Mouse (Mus musculus) left cerebral cortex, postnatal 14 days (tissue): ENCODE measurements at regions not wholly inside any gene's neighbourhood (a gene's known extent, or its start where the extent isn't known, plus 50 kb on each side); places are given as distances from the start of the nearest gene placed in this dataset.

Source experiments
- DNase-seq, 2 experiments: peaks; one replicate each; pipeline ENCODE4 v3.0.0; 2021 to 2022; ENCODE audit warnings: low spot score in 2 of 2, mixed read lengths in 1 of 2
- intact Hi-C: fragments of 180-260 bp; cut with DNase I; formaldehyde crosslinking; loops from one replicate; pipeline ENCODE4 v1.15.1; 2025

DNA sequence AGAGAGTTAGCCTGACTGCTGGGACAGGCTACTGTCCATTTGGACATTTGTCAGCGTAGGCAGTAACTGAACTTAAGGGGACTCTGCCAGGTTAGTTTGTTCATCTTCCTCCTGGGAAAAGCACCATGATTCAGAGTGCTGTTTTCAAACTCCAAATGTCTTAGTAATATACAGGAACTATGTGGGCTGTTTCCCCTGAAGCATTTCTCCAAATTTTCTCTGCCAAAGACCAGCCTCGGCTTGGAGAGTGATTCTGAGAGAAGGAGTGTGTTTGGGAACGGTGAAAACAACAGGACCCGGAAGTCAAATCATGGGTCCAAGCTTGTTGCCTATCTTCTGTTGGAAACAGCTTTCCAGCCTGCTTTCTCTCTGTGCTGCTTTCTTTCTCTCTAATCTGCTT is 52.1 kb downstream of the Rprm start:
- DNase-seq: no peak
- intact Hi-C loops: no loop called here

DNA sequence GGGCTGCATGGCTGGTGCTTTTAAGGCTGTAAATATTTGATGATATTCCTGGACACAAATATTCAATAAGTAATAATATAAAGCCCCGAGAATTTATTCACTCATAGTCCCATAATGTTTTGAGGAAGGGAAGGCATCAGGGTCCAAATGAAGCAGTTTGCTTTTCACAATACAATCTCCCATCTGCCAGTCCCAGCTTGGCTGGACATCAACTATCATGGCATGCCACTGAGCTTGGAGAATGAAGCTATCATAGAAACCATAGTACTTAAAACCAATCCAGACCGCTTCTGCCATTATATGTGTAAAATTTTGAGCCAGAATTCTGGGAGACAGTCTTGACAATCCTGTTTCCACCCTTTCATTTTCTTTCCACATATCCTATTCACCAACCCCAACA is 56.5 kb downstream of the Rprm start:
- intact Hi-C loops: no loop called here
- no peak for DNase-seq

DNA sequence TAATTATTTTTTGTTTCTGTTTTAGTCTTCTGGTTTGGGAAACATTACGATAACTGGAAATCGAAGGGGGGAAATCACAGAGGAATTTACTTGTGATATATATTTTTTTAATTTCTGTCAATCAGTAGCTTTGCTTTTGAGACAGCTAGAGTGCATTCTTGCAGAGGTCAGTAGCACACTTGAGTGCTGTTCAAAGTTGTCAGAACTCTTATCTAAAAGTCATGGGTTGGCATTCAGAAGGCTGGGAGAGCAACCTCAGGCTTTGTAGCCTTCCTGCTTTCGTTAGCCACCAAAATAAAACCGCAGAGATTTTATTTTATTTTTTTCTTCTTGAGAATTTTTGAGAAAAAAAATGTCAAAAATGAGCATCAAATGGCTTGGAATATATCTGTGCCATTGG is 62.6 kb downstream of the Rprm start:
- intact Hi-C loops: no loop called here
- DNase-seq: no peak

DNA sequence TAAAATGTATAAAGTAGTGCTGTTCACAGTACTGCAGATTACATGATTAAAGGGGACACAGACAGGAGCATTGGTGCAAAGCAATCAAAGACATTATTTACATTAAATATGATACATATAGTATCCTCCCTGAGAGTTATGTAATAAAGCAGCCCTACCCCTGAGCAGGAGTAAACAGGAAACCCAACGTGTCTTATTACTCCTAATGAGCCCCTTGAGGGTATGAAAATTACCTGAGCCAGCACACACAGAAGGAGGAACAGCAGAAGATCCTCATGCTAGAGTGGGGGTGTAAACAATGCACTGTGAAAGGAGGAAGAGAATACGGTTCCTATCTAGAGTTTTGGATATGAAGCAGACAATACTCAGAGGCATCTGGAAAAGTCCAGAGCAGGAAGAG is 95.2 kb downstream of the Rprm start:
- no peak for DNase-seq

DNA sequence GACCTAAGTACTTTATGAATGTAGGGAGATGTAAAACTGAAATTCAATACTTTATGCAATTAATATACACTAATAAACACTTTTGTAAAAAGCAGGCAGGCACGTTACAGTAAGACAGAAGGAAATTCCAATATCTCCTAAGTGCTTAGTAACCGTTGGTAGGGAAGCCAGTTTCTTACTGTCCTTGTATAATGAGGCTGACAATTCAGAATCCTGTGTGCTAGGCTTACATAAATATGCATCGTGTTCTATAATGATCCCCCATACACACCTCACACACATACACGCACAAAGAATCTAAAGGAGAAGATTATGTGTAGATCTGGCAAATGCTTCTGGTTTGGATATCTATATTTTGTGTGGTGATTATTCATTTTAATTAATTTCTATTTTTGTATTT is 109.6 kb downstream of the Rprm start:
- peak in 1 of 2 experiments; percentile 25 for DNase-seq
- intact Hi-C loops: no loop called here

More for the DNA sequence above, 95.2 kb downstream of the Rprm start:
- intact Hi-C loops: no loop called here

DNA sequence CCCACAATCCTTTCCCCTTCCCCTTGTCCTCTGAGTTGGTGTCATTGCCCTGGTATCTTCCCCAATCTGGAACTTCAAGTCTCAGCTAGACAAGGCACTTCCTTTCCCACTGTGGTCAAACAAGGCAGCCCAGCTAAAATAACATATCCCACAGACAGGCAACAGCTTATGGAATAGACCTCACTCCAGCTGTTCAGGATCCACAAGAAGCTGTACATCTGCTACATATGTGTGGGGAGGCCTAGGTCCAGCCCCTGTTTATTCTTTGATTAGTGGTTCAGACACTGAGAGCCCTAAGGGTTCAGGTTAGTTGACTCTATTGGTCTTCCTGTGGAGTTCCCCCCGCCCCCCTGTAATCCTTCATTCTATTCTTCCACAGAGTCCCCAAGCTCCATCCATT is 124.9 kb downstream of the Rprm start:
- intact Hi-C loops: no loop called here
- DNase-seq: no peak

DNA sequence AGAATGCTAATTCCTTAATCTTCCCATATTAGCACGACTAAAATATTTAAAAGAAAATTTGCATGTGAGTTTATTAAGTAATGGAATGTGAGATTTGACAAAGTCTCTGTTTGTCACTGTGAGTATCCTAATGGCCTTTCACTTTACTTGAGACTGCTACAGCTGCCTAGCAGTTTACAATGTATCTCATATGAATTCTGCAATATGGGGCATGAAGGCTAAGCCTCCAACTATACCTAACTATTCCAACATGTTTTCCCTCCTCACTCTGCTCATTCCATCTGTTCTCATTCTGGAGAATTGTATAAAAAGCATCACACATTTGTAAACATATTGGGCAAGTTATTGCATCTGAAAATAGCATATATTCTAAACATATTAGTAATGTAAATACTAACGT is 137.1 kb downstream of the Rprm start:
- intact Hi-C loops: no loop called here
- no peak for DNase-seq

DNA sequence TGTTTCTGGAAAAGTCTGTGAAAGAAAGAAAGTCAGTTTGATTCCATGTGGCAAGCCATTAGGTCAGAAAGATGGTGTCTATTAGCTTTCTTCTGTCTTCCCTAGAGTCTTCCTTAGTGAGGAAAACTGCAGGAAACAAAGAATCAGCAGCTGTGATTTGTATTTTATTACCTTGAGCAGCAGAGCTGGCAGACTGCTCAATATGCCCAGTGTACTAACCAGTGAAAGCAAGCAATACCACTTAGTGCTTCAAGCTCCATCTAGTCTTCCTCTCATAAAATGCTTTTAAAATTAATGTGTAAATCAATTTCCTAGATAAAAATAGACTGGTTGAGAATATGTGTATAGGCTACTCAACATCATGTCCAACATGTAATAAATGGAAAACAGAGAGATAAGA is 137.8 kb downstream of the Rprm start:
- intact Hi-C loops: no loop called here
- DNase-seq: no peak

DNA sequence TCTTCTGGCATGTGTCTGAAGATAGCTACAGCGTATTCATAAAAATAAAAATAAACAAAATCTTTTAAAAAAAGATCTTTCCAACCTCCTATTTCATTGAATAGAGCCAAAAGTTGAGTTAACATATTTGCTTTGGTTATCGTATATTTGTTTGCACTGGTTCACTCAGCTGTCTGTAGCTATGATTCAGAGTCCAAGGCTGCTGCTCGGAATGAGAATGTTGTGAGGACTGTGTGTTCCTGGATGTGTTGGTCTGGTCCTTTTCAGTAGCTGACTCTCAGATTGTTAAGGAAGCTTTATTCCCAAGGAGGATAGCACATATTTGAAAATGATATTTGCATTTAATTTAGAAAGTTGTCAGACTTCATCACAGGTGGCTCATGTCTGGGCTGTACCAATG is 173.5 kb downstream of the Rprm start:
- intact Hi-C loops: no loop called here
- no peak for DNase-seq
